In genomic region chr5:17334836-17335235, GRCm38 (mm10) we compare ENCODE assay signal across 31 mouse cellular contexts. TPM values are rescaled to one million over a fixed set of nuclear protein-coding genes. Genes with fewer than 3 reads are reported as not detected.
DNase-seq lines count a peak whose midpoint lies in the region; ATAC-seq and TF ChIP-seq lines count a peak whose summit lies in the region.
"Had no signal": no experiment of that assay in that cellular context is flagged by ENCODE, and none has a peak within 500 bp of the region (broad histone marks: within the 10 kb centered on the region; RNA-seq: fewer than 3 reads in every experiment).

No protein-coding gene starts in this region.

- no peak overlapping the region for H3K4me2 ChIP-seq in kidney, embryonic 15.5 days
- H3K4me2 ChIP-seq in limb, embryonic 14.5 days (replicated peaks; ENCODE audit: low read depth, low read length, severe bottlenecking) = no peak overlapping the region
- H3K4me2 ChIP-seq: embryonic facial prominence, embryonic 13.5 days; embryonic facial prominence, embryonic 15.5 days; forebrain, embryonic 12.5 days had no signal

- intact Hi-C loops in heart, postnatal 25 days (cut with DNase I) = no loop called here

- H3K4me1 ChIP-seq in kidney, embryonic 15.5 days = no peaks in the 10 kb centered on the region
- no peaks in the 10 kb centered on the region for H3K4me1 ChIP-seq in limb, embryonic 14.5 days (ENCODE audit: control insufficient read depth, insufficient read depth, low read length)
- no peaks in the 10 kb centered on the region for H3K4me1 ChIP-seq in limb, embryonic 10.5 days
- H3K4me1 ChIP-seq: embryonic facial prominence, embryonic 13.5 days; embryonic facial prominence, embryonic 15.5 days; forebrain, embryonic 10.5 days; forebrain, embryonic 12.5 days had no signal

- H3K27me3 ChIP-seq in kidney, embryonic 15.5 days = no peaks in the 10 kb centered on the region
- H3K27me3 ChIP-seq in limb, embryonic 14.5 days (ENCODE audit: control insufficient read depth, insufficient read depth, low read length) = no peaks in the 10 kb centered on the region
- H3K27me3 ChIP-seq in limb, embryonic 10.5 days (ENCODE audit: low read depth, poor library complexity, severe bottlenecking) = no peaks in the 10 kb centered on the region
- H3K27me3 ChIP-seq: CH12.LX; embryonic facial prominence, embryonic 13.5 days; embryonic facial prominence, embryonic 15.5 days; forebrain, embryonic 12.5 days had no signal

- no peak overlapping the region for H3K4me3 ChIP-seq in kidney, embryonic 15.5 days (replicated peaks)
- H3K4me3 ChIP-seq in limb, embryonic 14.5 days (replicated peaks; ENCODE audit: low read length) = no peak overlapping the region
- H3K4me3 ChIP-seq in limb, embryonic 10.5 days = no peak overlapping the region
- H3K4me3 ChIP-seq: embryonic facial prominence, embryonic 13.5 days; embryonic facial prominence, embryonic 15.5 days; erythroblast, embryonic 14.5 days; forebrain, embryonic 10.5 days; forebrain, embryonic 12.5 days had no signal

- WGBS in kidney, embryonic 15.5 days = 54% methylated on average over 1 of the region's 1 CpGs
- 67% methylated on average over 1 of the region's 1 CpGs for WGBS in limb, embryonic 14.5 days
- 93% methylated on average over 1 of the region's 1 CpGs for WGBS in limb, embryonic 10.5 days

- DNase-seq in kidney, adult 9 months = peak; percentile 16
- no peak for DNase-seq in limb, embryonic 14.5 days (ENCODE audit: low spot score)
- no peak for DNase-seq in limb, embryonic 10.5 days (ENCODE audit: low spot score)
- DNase-seq in Muller cell, postnatal 12 days (ENCODE audit: inconsistent ontology term) = peak; percentile 22
- no peak for DNase-seq in heart, postnatal 25 days (ENCODE audit: low spot score)
- DNase-seq: adrenal gland, adult 2 months; adrenal gland, postnatal 25 days; B cell, adult 2 months; cerebellum, adult 11 months; cerebellum, adult 18-20 months; cerebellum, adult 8-10 months; cerebellum, adult 9-11 months; cerebellum, postnatal 14 days; cerebellum, postnatal 36 days; embryo, embryonic 11 days had no signal

- no peak overlapping the region for H3K27ac ChIP-seq in kidney, embryonic 15.5 days
- 0 out of 2 replicates have a peak overlapping the region, but pooled peaks have one; percentile 48 for H3K27ac ChIP-seq in limb, embryonic 14.5 days (replicated peaks; ENCODE audit: low read depth, low read length)
- H3K27ac ChIP-seq in limb, embryonic 10.5 days = no peak overlapping the region
- H3K27ac ChIP-seq: embryonic facial prominence, embryonic 13.5 days; embryonic facial prominence, embryonic 15.5 days; forebrain, embryonic 10.5 days; forebrain, embryonic 12.5 days had no signal

- no peaks in the 10 kb centered on the region for H3K9me3 ChIP-seq in kidney, embryonic 15.5 days (replicated peaks)
- no peaks in the 10 kb centered on the region for H3K9me3 ChIP-seq in limb, embryonic 14.5 days (ENCODE audit: control insufficient read depth, low read length)
- no peaks in the 10 kb centered on the region for H3K9me3 ChIP-seq in limb, embryonic 10.5 days (replicated peaks)
- H3K9me3 ChIP-seq: embryonic facial prominence, embryonic 13.5 days; embryonic facial prominence, embryonic 15.5 days; forebrain, embryonic 10.5 days; forebrain, embryonic 12.5 days; G1E had no signal

- no peak for TF ChIP-seq POLR2A in limb, embryonic 14.5 days (IDR thresholded peaks at IDR 0.05; ENCODE audit: borderline replicate concordance, extremely low read depth, insufficient read depth, insufficient read length)

- no peak for ATAC-seq in kidney, embryonic 15.5 days (replicated peaks; ENCODE audit: low FRiP score)
- no peak for ATAC-seq in limb, embryonic 14.5 days (ENCODE audit: low FRiP score, low read depth)
- ATAC-seq: CD4-positive, CD25-positive, alpha-beta regulatory T cell, adult 4 months; forebrain, embryonic 14.5 days; forebrain, embryonic 16.5 days had no signal

- H3K36me3 ChIP-seq in kidney, embryonic 15.5 days = no peaks in the 10 kb centered on the region
- no peaks in the 10 kb centered on the region for H3K36me3 ChIP-seq in limb, embryonic 14.5 days (ENCODE audit: control insufficient read depth, insufficient read depth, low read length)
- H3K36me3 ChIP-seq in limb, embryonic 10.5 days = no peaks in the 10 kb centered on the region
- H3K36me3 ChIP-seq: embryonic facial prominence, embryonic 13.5 days; embryonic facial prominence, embryonic 15.5 days; forebrain, embryonic 10.5 days; forebrain, embryonic 12.5 days; G1E had no signal

- H3K9ac ChIP-seq in kidney, embryonic 15.5 days = no peak overlapping the region
- H3K9ac ChIP-seq in limb, embryonic 14.5 days (ENCODE audit: low read depth, low read length, severe bottlenecking) = no peak overlapping the region
- H3K9ac ChIP-seq: embryonic facial prominence, embryonic 13.5 days; embryonic facial prominence, embryonic 15.5 days; forebrain, embryonic 12.5 days had no signal

RNA-seq across cellular contexts. Expression of gene Speer4f2, which starts 38.1 kb away (rescaled TPM):
- polyA plus RNA-seq in kidney, embryonic 15.5 days (2015; fragmentation: Nextera tagmentation; extraction: Ambion mirVana) = not detected in 2 replicates
- polyA plus RNA-seq in limb, embryonic 14.5 days (2012; rRNA removed) = not detected in 2 replicates
- not detected in 2 replicates for polyA plus RNA-seq in limb, embryonic 14.5 days (2014; fragmentation: Nextera tagmentation; extraction: Ambion mirVana)
- not detected in 2 replicates for polyA plus RNA-seq in limb, embryonic 10.5 days (2016; fragmentation: Nextera tagmentation; extraction: Ambion mirVana)
- total RNA-seq in heart, postnatal 25 days (2021) = not detected
- total RNA-seq: adrenal gland, adult 2 months; adrenal gland, postnatal 10 days; adrenal gland, postnatal 25 days; adrenal gland, postnatal 4 days; CH12.LX; common myeloid progenitor, adult 5-6 weeks; G1E had no signal
- polyA plus RNA-seq: adrenal gland, adult 2 months; brain, embryonic 14.5 days; CD4-positive, CD25-positive, alpha-beta regulatory T cell, adult 4 months; embryonic facial prominence, embryonic 11.5 days; embryonic facial prominence, embryonic 13.5 days; embryonic facial prominence, embryonic 15.5 days; erythroblast, embryonic 14.5 days; forebrain, embryonic 10.5 days; forebrain, embryonic 12.5 days; forebrain, embryonic 14.5 days; forebrain, embryonic 16.5 days; G1E had no signal

Comparison
In these comparisons a context has a peak if more than half of its experiments do, and no peak if none do; other contexts are left out.
1. DNase-seq: peak in kidney, adult 9 months (single experiment) and Muller cell, postnatal 12 days (single experiment); none in limb, embryonic 14.5 days (single experiment), limb, embryonic 10.5 days (single experiment) and heart, postnatal 25 days (single experiment).